Mouse (Mus musculus): ENCODE results near the gene Sec14l1. TPM values are rescaled to one million over a fixed set of nuclear protein-coding genes. Genes with fewer than 3 reads are reported as not detected.

Sec14l1 gene
- total and polyA plus RNA-seq, 3 experiments, result 42.0 to 55.9 TPM; not detected in 1

GRCm38 (mm10) chr11:117121954-117122353, 7.0 kb downstream of the Sec14l1 start:
- no peak overlapping the region for H3K4me3 ChIP-seq (ENCODE audit: control insufficient read depth in 1 of 2, insufficient read depth in 1 of 2, low read depth in 2 of 2, low read length in 2 of 2)
- TF ChIP-seq UBTF (IDR thresholded peaks at IDR 0.05; ENCODE audit: borderline replicate concordance, insufficient read depth, low read depth, low read length) (no peak), MXI1 (IDR thresholded peaks at IDR 0.05; ENCODE audit: low read depth, low read length) (no peak), MAFK (IDR thresholded peaks at IDR 0.05; ENCODE audit: borderline replicate concordance, low read depth, low read length) (no peak), POLR2A (IDR thresholded peaks at IDR 0.05; ENCODE audit: control insufficient read depth in 1 of 2, insufficient read depth in 1 of 2, low read depth in 1 of 2, low read length in 2 of 2, poor library complexity in 1 of 2) (no peak), RCOR1 (IDR thresholded peaks at IDR 0.05; ENCODE audit: low read depth, low read length) (no peak)
- no peaks in the 10 kb centered on the region for H3K9me3 ChIP-seq (replicated peaks; ENCODE audit: insufficient read depth, low read length)
- H3K27ac ChIP-seq (ENCODE audit: control insufficient read depth, low read depth, low read length), result no peak overlapping the region
- H3K79me2 ChIP-seq (ENCODE audit: control insufficient read depth, insufficient read depth, low read length, poor library complexity), result peaks cover 2% of the 10 kb centered on the region
- no peaks in the 10 kb centered on the region for H3K4me1 ChIP-seq (ENCODE audit: control insufficient read depth in 1 of 2, insufficient read depth in 2 of 2, low read length in 2 of 2)
- no peak for DNase-seq (ENCODE audit: low read depth, low spot score)
- no peaks in the 10 kb centered on the region; a peak in 2 of 4 replicates for H3K36me3 ChIP-seq (ENCODE audit: control insufficient read depth in 1 of 2, insufficient read depth in 2 of 2, low read length in 2 of 2)
- no peaks in the 10 kb centered on the region for H3K27me3 ChIP-seq (ENCODE audit: control insufficient read depth in 1 of 2, insufficient read depth in 2 of 2, low read length in 2 of 2)
- no peak overlapping the region for H3K9ac ChIP-seq (ENCODE audit: control insufficient read depth, low read depth, low read length, poor library complexity, severe bottlenecking)

DNA sequence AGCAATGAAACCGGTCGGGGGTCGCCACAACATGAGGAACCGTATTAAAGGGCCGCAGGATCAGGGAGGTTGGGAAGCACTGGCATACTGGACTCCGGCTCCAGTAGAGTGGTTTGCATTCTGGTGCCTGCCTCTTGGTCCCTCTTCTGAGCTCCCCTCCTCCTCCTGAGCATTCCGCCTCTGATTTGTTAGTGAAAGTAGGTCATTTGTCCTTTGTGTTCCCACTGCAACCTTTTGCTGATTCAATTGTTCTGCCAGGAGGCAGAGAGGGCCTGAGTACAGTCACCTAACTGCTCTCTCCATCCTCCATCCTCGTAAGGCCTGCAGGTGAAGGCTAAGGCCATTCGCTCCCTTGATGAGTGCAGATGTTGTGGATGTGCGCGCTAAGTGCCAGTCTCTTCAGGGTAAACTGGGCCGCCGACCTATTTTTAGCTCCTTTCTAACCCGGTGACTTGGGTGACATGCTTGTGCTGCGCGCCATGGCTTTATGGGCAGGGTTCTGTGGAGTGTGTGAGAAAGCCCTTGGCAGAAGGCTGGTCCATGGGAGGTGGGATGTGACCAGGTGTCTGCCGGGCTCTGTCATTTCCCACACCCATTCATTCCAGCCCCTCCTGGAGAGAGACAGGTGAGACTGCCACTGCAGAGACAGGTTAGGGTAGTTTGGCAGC, 8.6 kb downstream of the Sec14l1 start:
- Histone ChIP-seq H3K27me3 (ENCODE audit: control insufficient read depth in 1 of 2, insufficient read depth in 2 of 2, low read length in 2 of 2) (no peaks in the 10 kb centered on the region), H3K9me3 (replicated peaks; ENCODE audit: insufficient read depth, low read length) (no peaks in the 10 kb centered on the region), H3K36me3 (ENCODE audit: control insufficient read depth in 1 of 2, insufficient read depth in 2 of 2, low read length in 2 of 2) (no peaks in the 10 kb centered on the region; a peak in 1 of 4 replicates), H3K9ac (ENCODE audit: control insufficient read depth, low read depth, low read length, poor library complexity, severe bottlenecking) (no peak overlapping the region), H3K79me2 (ENCODE audit: control insufficient read depth, insufficient read depth, low read length, poor library complexity) (no peaks in the 10 kb centered on the region), H3K4me3 (ENCODE audit: control insufficient read depth in 1 of 2, insufficient read depth in 1 of 2, low read depth in 2 of 2, low read length in 2 of 2) (no peak overlapping the region), H3K27ac (ENCODE audit: control insufficient read depth, low read depth, low read length) (no peak overlapping the region), H3K4me1 (ENCODE audit: control insufficient read depth in 1 of 2, insufficient read depth in 2 of 2, low read length in 2 of 2) (no peaks in the 10 kb centered on the region)
- TF ChIP-seq TBP (IDR thresholded peaks at IDR 0.05; ENCODE audit: low read depth, low read length) (no peak), ZNF384 (IDR thresholded peaks at IDR 0.05; ENCODE audit: low read depth, low read length) (no peak), MYC (IDR thresholded peaks at IDR 0.05; ENCODE audit: low read depth, low read length) (no peak), GABPA (IDR thresholded peaks at IDR 0.05; ENCODE audit: low read depth, low read length) (no peak), ELF1 (IDR thresholded peaks at IDR 0.05; ENCODE audit: low read depth, low read length) (no peak), NELFE (IDR thresholded peaks at IDR 0.05; ENCODE audit: low read depth, low read length) (no peak), USF1 (IDR thresholded peaks at IDR 0.05; ENCODE audit: low read depth, low read length) (no peak), ZKSCAN1 (IDR thresholded peaks at IDR 0.05; ENCODE audit: low read depth, low read length) (no peak), POLR2AphosphoS5 (IDR thresholded peaks at IDR 0.05; ENCODE audit: borderline replicate concordance, low read depth, low read length) (no peak), GATA1 (IDR thresholded peaks at IDR 0.05; ENCODE audit: low read depth, low read length) (no peak), ZMIZ1 (IDR thresholded peaks at IDR 0.05; ENCODE audit: low read depth, low read length) (no peak), POLR2A (IDR thresholded peaks at IDR 0.05; ENCODE audit: control insufficient read depth in 1 of 2, insufficient read depth in 1 of 2, low read depth in 1 of 2, low read length in 2 of 2, poor library complexity in 1 of 2) (no peak), BHLHE40 (IDR thresholded peaks at IDR 0.05; ENCODE audit: borderline replicate concordance, low read depth, low read length) (no peak), ETS1 (IDR thresholded peaks at IDR 0.05; ENCODE audit: low read depth, low read length) (no peak), MEF2A (IDR thresholded peaks at IDR 0.05; ENCODE audit: extremely low read depth, insufficient replicate concordance, low read depth, low read length, poor library complexity, severe bottlenecking) (no peak), CTCF (IDR thresholded peaks at IDR 0.05 in 2 of 3, conservative IDR thresholded peaks at IDR 0.05 in 1 of 3; ENCODE audit: control insufficient read depth in 1 of 3, insufficient read depth in 1 of 3, low read depth in 2 of 3, low read length in 3 of 3, poor library complexity in 1 of 3, severe bottlenecking in 1 of 3) (no peak), TAL1 (IDR thresholded peaks at IDR 0.05; ENCODE audit: low read length) (no peak), RCOR1 (IDR thresholded peaks at IDR 0.05; ENCODE audit: low read depth, low read length) (no peak), ZC3H11A (IDR thresholded peaks at IDR 0.05; ENCODE audit: low read depth, low read length) (no peak)
- DNase-seq (ENCODE audit: low read depth, low spot score), result no peak

All from MEL (cell line).